Mouse (Mus musculus) stomach, embryonic 15.5 days (tissue): ENCODE data around the gene Gtf2h2. TPM values are rescaled to one million over a fixed set of nuclear protein-coding genes. Genes with fewer than 3 reads are reported as not detected.
A peak's percentile ranks its signal among the peaks of the same experiment; 100 is the strongest.

Experiments used
- ATAC-seq: fragments of 200-750 bp; cut with Nextera tagmentation; 2 replicates; pipeline ENCODE4 v1.8.0; 2017; ENCODE audit warnings: low read depth, moderate number of reproducible peaks, moderate TSS enrichment; ENCODE audit not compliant: insufficient read depth, low FRiP score
- H3K27ac ChIP-seq: fragments of 300-500 bp; sonication (generic); 2 replicates; pipeline ENCODE4 v1.5.1; 2015; ENCODE audit warnings: mild to moderate bottlenecking, inconsistent platforms
- H3K27me3 ChIP-seq: fragments of 300-500 bp; sonication (generic); replicated peaks from 2 replicates; pipeline ENCODE4 v1.6.1; 2015; ENCODE audit warnings: inconsistent platforms
- H3K36me3 ChIP-seq: fragments of 300-500 bp; sonication (generic); 2 replicates; pipeline ENCODE4 v1.6.1; 2015; ENCODE audit warnings: inconsistent platforms
- H3K4me1 ChIP-seq: fragments of 300-500 bp; sonication (generic); 2 replicates; pipeline ENCODE4 v1.6.1; 2015; ENCODE audit warnings: inconsistent platforms
- H3K4me2 ChIP-seq: fragments of 300-500 bp; sonication (generic); 2 replicates; pipeline ENCODE4 v1.6.1; 2015; ENCODE audit warnings: mild to moderate bottlenecking, inconsistent platforms
- H3K4me3 ChIP-seq: fragments of 300-500 bp; sonication (generic); replicated peaks from 2 replicates; pipeline ENCODE4 v1.5.1; 2015; ENCODE audit warnings: inconsistent platforms
- H3K9ac ChIP-seq: fragments of 300-500 bp; sonication (generic); 2 replicates; pipeline ENCODE4 v1.6.1; 2015; ENCODE audit warnings: inconsistent platforms
- H3K9me3 ChIP-seq: fragments of 300-500 bp; sonication (generic); 2 replicates; pipeline ENCODE4 v1.6.1; 2016; ENCODE audit warnings: inconsistent platforms
- WGBS: fragments of 180-500 bp; shearing (Covaris S2); methylation state at CpG from one replicate; pipeline ENCODE4 v1.1.7; 2015; 5-methylcytosine and 5-hydroxymethylcytosine counted together
- polyA plus RNA-seq: library from polyadenylated mRNA; unstranded; fragments of >200 nt; fragmentation: Nextera tagmentation; extraction: Ambion mirVana; gene quantifications from 2 replicates; pipeline ENCODE4 v1.2.1, GENCODE M21; 2015

Gtf2h2 gene
- 62.0 and 66.9 TPM in 2 replicates for polyA plus RNA-seq

GRCm38 (mm10) chr13:100492061-100492787 is at the start of gene Gtf2h2:
Gtf2h2 (minus strand) TSS chr13:100492579.
- Histone ChIP-seq H3K4me3 (peak within 1 kb of the TSS; percentile 94), H3K4me2 (peak within 1 kb of the TSS; percentile 63), H3K4me1 (peaks cover 9% of the 10 kb centered on the region; the same call in 1 of the 2 replicates), H3K27ac (peak within 1 kb of the TSS; percentile 86), H3K9me3 (no peaks in the 10 kb centered on the region), H3K27me3 (no peaks in the 10 kb centered on the region), H3K9ac (peak within 1 kb of the TSS; percentile 86), H3K36me3 (no peaks in the 10 kb centered on the region; the same call in 1 of the 2 replicates)
- ATAC-seq: peak; percentile 75
- WGBS: under 1% methylated on average over 51 of the region's 51 CpGs

GRCm38 (mm10) chr13:100536149-100536548 is 43.8 kb upstream of the Gtf2h2 start:
- no peaks in the 10 kb centered on the region for H3K9me3 ChIP-seq
- 70% methylated on average over 3 of the region's 3 CpGs for WGBS
- H3K27me3 ChIP-seq: no peaks in the 10 kb centered on the region
- ATAC-seq: no peak
- H3K9ac ChIP-seq: no peak overlapping the region
- H3K4me3 ChIP-seq: no peak overlapping the region
- peak overlapping the region; percentile 44; the same call in 1 of the 2 replicates for H3K27ac ChIP-seq
- H3K36me3 ChIP-seq: no peaks in the 10 kb centered on the region; the same call in 1 of the 2 replicates
- no peaks in the 10 kb centered on the region for H3K4me1 ChIP-seq
- H3K4me2 ChIP-seq: no peak overlapping the region

- H3K27me3 ChIP-seq: no peaks in the 10 kb centered on the region
- peak; percentile 89 for ATAC-seq
- WGBS: 24% methylated on average over 6 of the region's 6 CpGs
- no peak overlapping the region for H3K4me3 ChIP-seq
- H3K4me2 ChIP-seq: no peak overlapping the region
- H3K36me3 ChIP-seq: no peaks in the 10 kb centered on the region
- no peak overlapping the region for H3K9ac ChIP-seq
- H3K9me3 ChIP-seq: no peaks in the 10 kb centered on the region
- peak overlapping the region; percentile 75 for H3K27ac ChIP-seq
- no peaks in the 10 kb centered on the region for H3K4me1 ChIP-seq
These were observed 40.5 kb upstream of the Gtf2h2 start for GRCm38 (mm10) chr13:100532788-100533365.

- WGBS: 65% methylated on average over 6 of the region's 6 CpGs
- Histone ChIP-seq H3K4me3 (no peak overlapping the region), H3K27ac (no peak overlapping the region), H3K4me2 (no peak overlapping the region), H3K36me3 (no peaks in the 10 kb centered on the region), H3K9ac (no peak overlapping the region), H3K27me3 (no peaks in the 10 kb centered on the region), H3K9me3 (no peaks in the 10 kb centered on the region), H3K4me1 (peaks cover 5% of the 10 kb centered on the region; the same call in 1 of the 2 replicates)
- no peak for ATAC-seq
These were observed 34.3 kb upstream of the Gtf2h2 start for GRCm38 (mm10) chr13:100526649-100527038.

- no peak overlapping the region for H3K4me3 ChIP-seq
- peaks cover 5% of the 10 kb centered on the region; the same call in 1 of the 2 replicates for H3K4me1 ChIP-seq
- H3K4me2 ChIP-seq: no peak overlapping the region
- ATAC-seq: no peak
- H3K36me3 ChIP-seq: no peaks in the 10 kb centered on the region
- WGBS: 70% methylated on average over 6 of the region's 6 CpGs
- H3K27me3 ChIP-seq: no peaks in the 10 kb centered on the region
- H3K27ac ChIP-seq: no peak overlapping the region
- no peak overlapping the region for H3K9ac ChIP-seq
- H3K9me3 ChIP-seq: no peaks in the 10 kb centered on the region
These were observed 33.7 kb upstream of the Gtf2h2 start for GRCm38 (mm10) chr13:100525935-100526648.

GRCm38 (mm10) chr13:100524896-100525295 is 32.5 kb upstream of the Gtf2h2 start:
- 87% methylated on average over 6 of the region's 6 CpGs for WGBS
- ATAC-seq: no peak
- Histone ChIP-seq H3K9me3 (no peaks in the 10 kb centered on the region), H3K4me3 (no peak overlapping the region), H3K9ac (no peak overlapping the region), H3K36me3 (no peaks in the 10 kb centered on the region), H3K4me2 (no peak overlapping the region), H3K27ac (no peak overlapping the region), H3K27me3 (no peaks in the 10 kb centered on the region), H3K4me1 (peaks cover 5% of the 10 kb centered on the region; the same call in 1 of the 2 replicates)

- no peaks in the 10 kb centered on the region for H3K27me3 ChIP-seq
- no peaks in the 10 kb centered on the region for H3K9me3 ChIP-seq
- no peaks in the 10 kb centered on the region for H3K36me3 ChIP-seq
- ATAC-seq: no peak
- no peak overlapping the region for H3K4me3 ChIP-seq
- H3K9ac ChIP-seq: no peak overlapping the region
- no peak overlapping the region for H3K4me2 ChIP-seq
- no peak overlapping the region for H3K27ac ChIP-seq
- 79% methylated on average over 2 of the region's 2 CpGs for WGBS
- H3K4me1 ChIP-seq: peaks cover 5% of the 10 kb centered on the region; the same call in 1 of the 2 replicates
These were observed 31.3 kb upstream of the Gtf2h2 start for GRCm38 (mm10) chr13:100523698-100524097.

- 79% methylated on average over 9 of the region's 9 CpGs for WGBS
- H3K36me3 ChIP-seq: no peaks in the 10 kb centered on the region
- no peaks in the 10 kb centered on the region for H3K27me3 ChIP-seq
- H3K4me2 ChIP-seq: no peak overlapping the region
- H3K9me3 ChIP-seq: no peaks in the 10 kb centered on the region
- H3K9ac ChIP-seq: no peak overlapping the region
- no peak overlapping the region for H3K27ac ChIP-seq
- ATAC-seq: no peak
- H3K4me1 ChIP-seq: peaks cover 5% of the 10 kb centered on the region; the same call in 1 of the 2 replicates
- H3K4me3 ChIP-seq: no peak overlapping the region
These were observed 29.6 kb upstream of the Gtf2h2 start for GRCm38 (mm10) chr13:100521724-100522591.

- no peak overlapping the region for H3K9ac ChIP-seq
- H3K27me3 ChIP-seq: no peaks in the 10 kb centered on the region
- no peak overlapping the region for H3K4me3 ChIP-seq
- no peaks in the 10 kb centered on the region for H3K36me3 ChIP-seq
- 71% methylated on average over 2 of the region's 2 CpGs for WGBS
- H3K27ac ChIP-seq: no peak overlapping the region
- no peak overlapping the region for H3K4me2 ChIP-seq
- peaks cover 8% of the 10 kb centered on the region for H3K4me1 ChIP-seq
- no peak for ATAC-seq
- H3K9me3 ChIP-seq: no peaks in the 10 kb centered on the region
These were observed 26.8 kb upstream of the Gtf2h2 start for GRCm38 (mm10) chr13:100519162-100519561.

- Histone ChIP-seq H3K36me3 (no peaks in the 10 kb centered on the region), H3K4me1 (peaks cover 3% of the 10 kb centered on the region), H3K27me3 (no peaks in the 10 kb centered on the region), H3K4me3 (no peak overlapping the region), H3K9me3 (no peaks in the 10 kb centered on the region), H3K4me2 (no peak overlapping the region), H3K27ac (peak overlapping the region; percentile 67), H3K9ac (no peak overlapping the region)
- ATAC-seq: 0 out of 2 replicates have a peak, but pooled peaks have one; percentile 37
- WGBS: 70% methylated on average over 6 of the region's 6 CpGs
These were observed 25.8 kb upstream of the Gtf2h2 start for GRCm38 (mm10) chr13:100518191-100518590.

GRCm38 (mm10) chr13:100517652-100518153 is 25.3 kb upstream of the Gtf2h2 start:
- ATAC-seq: no peak
- H3K4me3 ChIP-seq: no peak overlapping the region
- H3K27me3 ChIP-seq: no peaks in the 10 kb centered on the region
- H3K9ac ChIP-seq: no peak overlapping the region
- 77% methylated on average over 6 of the region's 6 CpGs for WGBS
- H3K4me1 ChIP-seq: peaks cover 3% of the 10 kb centered on the region; the same call in 1 of the 2 replicates
- peak overlapping the region; percentile 38; the same call in 1 of the 2 replicates for H3K27ac ChIP-seq
- no peaks in the 10 kb centered on the region for H3K36me3 ChIP-seq
- no peak overlapping the region for H3K4me2 ChIP-seq
- H3K9me3 ChIP-seq: no peaks in the 10 kb centered on the region
